Mouse (Mus musculus): ENCODE measurements around the gene Tcp11.
A peak's percentile ranks its signal among the peaks of the same experiment; 100 is the strongest.

Gene Tcp11

GRCm38 (mm10) chr17:28084395-28084905 lies 4.0 kb upstream of the Tcp11 start:
- no peak for DNase-seq (ENCODE audit: low spot score in 2 of 2)

- no peak for DNase-seq (ENCODE audit: low spot score in 2 of 2)
These were observed 2.4 kb upstream of the Tcp11 start for GRCm38 (mm10) chr17:28082863-28083262.

- no peak for DNase-seq (ENCODE audit: low spot score in 2 of 2)
These were observed 1.4 kb upstream of the Tcp11 start for GRCm38 (mm10) chr17:28081856-28082255.

DNA sequence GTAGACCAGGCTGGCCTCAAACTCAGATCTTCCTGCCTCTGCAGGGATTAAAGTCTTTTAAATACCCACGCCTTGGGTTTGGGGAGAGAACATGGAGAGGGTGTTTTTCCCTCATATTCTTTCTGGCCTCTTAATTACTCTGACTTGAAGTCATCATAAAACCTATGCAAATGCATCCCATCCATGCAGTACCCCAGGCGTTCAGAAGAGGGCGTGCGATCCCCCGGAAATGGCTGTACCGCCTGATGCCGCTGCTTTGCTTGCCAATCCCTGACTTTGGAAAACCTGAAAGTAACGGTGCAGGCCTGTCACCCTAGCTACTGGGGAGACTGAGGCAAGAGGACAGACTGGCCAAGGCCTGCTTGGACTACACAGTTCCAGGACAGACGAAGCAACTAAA lies 946 bp upstream of the Tcp11 start:
- peak; percentile 45 to 54 for DNase-seq (ENCODE audit: low spot score in 2 of 2)

DNA sequence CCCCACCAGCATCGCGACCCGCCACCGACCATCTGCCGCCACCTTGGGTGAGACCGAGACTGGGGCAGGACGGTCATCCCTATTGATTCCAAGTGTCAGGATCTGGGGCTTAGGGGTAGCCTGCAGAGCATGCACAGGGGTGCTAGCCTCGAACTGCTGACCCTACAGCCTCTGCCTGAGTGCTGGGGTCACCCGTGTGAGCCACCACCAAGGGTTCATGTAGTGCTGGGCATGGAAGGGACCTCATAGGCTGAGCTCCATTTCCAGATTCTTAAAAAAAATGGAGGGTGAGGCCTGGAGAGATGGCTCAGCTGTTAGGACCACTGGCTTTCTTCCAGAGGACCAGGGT lies 352 bp upstream of the Tcp11 start:
- no peak for DNase-seq (ENCODE audit: low spot score in 2 of 2)

GRCm38 (mm10) chr17:28079618-28080017 lies 821 bp downstream of the Tcp11 start:
- DNase-seq (ENCODE audit: low spot score in 2 of 2), result peak; percentile 92

GRCm38 (mm10) chr17:28078028-28078427 lies 2.4 kb downstream of the Tcp11 start:
- no peak for DNase-seq (ENCODE audit: low spot score in 2 of 2)

- no peak for DNase-seq (ENCODE audit: low spot score in 2 of 2)
These were observed 6.0 kb downstream of the Tcp11 start for GRCm38 (mm10) chr17:28074486-28074885.

GRCm38 (mm10) chr17:28072730-28073129 lies 7.7 kb downstream of the Tcp11 start:
- peak; percentile 44 to 58 for DNase-seq (ENCODE audit: low spot score in 2 of 2)

DNA sequence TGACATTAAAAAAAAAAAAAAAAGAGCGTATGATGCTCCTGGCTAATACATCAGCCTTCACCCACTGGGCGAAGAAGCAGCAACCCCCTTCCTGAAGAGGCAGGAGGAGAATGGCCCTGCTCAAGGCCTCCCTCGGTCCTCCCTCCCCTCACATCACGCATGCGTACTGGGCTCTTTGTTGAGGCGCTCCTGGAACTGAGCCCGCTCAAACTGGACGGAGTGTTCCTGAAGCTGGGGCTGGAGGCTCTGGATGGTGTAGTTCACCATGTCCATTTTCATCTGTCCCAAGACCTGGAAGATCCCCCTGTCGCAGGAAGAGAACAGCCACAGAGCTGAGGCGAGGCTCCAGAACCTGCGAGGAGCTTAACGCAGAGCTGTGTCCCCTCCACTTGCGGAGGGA lies 10.2 kb downstream of the Tcp11 start:
- no peak for DNase-seq (ENCODE audit: low spot score in 2 of 2)

DNA sequence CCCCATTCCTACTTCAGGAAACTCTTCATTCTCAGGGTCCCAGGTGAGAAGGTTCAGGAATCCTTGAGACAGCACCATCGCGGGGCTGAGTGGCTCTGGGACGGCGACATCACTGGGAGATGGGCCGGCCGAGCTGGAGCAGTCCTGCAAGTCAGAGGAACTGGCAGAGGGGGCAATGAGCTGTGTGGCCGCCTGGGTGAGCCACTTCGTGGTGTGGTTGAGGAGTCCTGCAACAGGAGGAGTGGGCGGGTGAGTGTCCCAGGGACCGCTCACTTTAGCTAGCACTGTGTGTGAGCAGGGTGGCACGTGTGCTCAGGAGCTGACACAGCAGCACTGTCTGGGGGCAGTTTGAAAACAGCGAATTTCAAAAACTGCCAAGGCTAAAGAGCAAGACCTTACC lies 11.0 kb downstream of the Tcp11 start:
- no peak for DNase-seq (ENCODE audit: low spot score in 2 of 2)

DNA sequence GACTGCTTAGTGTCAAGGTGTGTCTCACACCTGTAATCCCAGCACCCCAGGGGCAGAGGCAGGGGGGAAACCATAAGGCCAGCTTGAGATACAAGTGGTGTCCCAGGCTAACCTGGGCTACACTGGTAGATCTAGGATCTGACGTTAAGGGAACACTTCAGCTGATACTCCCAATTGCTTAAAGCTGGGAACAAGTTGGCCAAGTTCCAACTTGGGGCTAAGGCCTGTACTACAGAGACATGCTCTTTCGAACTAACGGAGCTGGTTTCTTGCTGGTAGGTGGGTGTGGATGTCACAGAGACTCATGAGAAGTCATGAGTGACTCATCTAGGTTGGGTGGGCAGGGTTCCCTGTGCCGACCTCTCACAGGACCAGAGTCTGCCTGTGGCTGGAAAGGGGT lies 13.1 kb downstream of the Tcp11 start:
- no peak for DNase-seq (ENCODE audit: low spot score in 2 of 2)

GRCm38 (mm10) chr17:28063163-28063562 lies 17.3 kb downstream of the Tcp11 start:
- no peak for DNase-seq (ENCODE audit: low spot score in 2 of 2)

DNA sequence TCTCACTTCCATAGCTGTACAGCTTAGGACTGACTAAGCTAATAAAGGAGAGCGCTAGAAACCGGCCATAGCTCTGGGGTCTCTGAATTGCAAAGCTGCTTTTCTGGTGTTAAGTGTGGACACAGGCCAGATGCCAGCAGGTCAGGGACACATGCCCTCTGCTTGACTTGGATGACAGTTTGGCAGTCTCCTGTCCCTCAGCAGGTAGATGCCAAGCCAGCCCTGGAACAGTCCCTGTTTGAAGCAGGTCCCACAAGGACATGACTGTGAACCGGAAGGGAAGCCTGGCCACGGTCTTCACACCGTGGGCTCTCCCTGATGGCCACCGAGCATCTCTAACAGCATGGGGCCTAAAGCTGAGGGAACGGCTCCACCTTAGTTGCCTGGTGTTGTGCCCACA lies 17.7 kb downstream of the Tcp11 start:
- DNase-seq (ENCODE audit: low spot score in 2 of 2), result no peak

- peak; percentile 39 to 52 for DNase-seq (ENCODE audit: low spot score in 2 of 2)
These were observed 19.0 kb downstream of the Tcp11 start for GRCm38 (mm10) chr17:28061472-28061871.

DNA sequence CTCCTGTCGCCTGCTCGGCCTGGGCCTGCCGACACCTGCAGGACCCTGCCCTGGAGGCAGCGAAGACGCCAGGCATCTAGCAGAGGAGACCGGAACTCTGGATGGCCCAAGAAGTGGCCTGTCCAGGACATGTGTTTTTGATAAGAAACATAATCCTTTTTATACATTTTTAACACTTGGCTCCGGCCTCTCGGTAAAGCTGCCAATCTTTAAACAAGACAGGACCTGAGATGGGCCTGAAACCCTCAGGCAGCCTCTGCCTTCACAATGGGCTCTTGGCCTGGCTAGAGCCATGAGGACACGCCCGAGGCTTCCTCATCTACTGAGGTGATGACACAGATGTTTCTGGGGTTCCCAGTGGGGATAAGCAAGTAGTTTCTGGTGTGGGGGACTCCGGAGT lies 19.8 kb downstream of the Tcp11 start:
- DNase-seq (ENCODE audit: low spot score in 2 of 2), result no peak

- no peak for DNase-seq (ENCODE audit: low spot score in 2 of 2)
These were observed 22.1 kb downstream of the Tcp11 start for GRCm38 (mm10) chr17:28058346-28058745.

GRCm38 (mm10) chr17:28052293-28052863 lies 28.1 kb downstream of the Tcp11 start:
- DNase-seq (ENCODE audit: low spot score in 2 of 2), result no peak

DNA sequence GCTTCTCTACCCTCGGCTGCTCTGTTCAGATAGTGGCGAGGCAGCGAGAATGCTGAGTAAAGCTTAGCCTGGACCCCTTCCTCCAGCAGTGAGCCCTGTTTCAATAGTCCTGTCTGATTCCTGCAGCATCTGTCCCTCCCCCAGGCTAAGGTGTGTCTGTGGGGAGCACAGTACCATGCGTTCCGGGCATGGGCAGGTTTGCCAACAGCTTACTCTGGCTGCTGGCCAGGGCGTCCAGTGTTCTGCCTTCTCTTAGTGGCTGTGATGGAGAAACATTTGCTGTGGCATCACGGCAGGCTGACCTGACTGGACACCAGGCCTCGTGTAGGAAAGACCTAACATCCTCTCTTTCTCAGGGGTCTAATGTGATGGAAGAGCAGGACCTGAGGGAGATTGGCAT lies 30.2 kb downstream of the Tcp11 start:
- no peak for DNase-seq (ENCODE audit: low spot score in 2 of 2)

DNA sequence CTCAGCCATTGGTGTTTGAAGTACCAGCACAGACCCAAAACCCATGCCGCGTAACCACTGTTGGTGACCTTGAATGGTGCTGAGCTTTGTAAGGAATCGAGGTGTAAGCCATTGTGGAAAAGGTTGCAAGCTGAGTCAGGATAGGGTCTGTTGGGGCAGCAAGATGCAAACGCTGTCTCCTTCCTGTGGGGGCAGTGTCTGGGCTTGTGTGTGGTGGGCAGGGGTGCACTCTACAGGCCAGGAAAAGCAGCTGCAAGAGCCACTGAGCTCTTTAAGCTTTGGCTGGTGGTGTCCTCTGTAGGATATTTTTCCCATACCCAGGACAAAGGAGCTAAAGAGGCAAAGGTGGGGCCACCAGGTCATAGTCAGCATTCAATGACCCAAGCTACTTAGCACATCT lies 32.0 kb downstream of the Tcp11 start:
- DNase-seq (ENCODE audit: low spot score in 2 of 2), result no peak

GRCm38 (mm10) chr17:28047520-28047919 lies 32.9 kb downstream of the Tcp11 start:
- DNase-seq (ENCODE audit: low spot score in 2 of 2), result no peak

GRCm38 (mm10) chr17:28047017-28047416 lies 33.4 kb downstream of the Tcp11 start:
- DNase-seq (ENCODE audit: low spot score in 2 of 2), result no peak

GRCm38 (mm10) chr17:28042299-28042771 lies 38.1 kb downstream of the Tcp11 start:
- peak; percentile 55 to 58 for DNase-seq (ENCODE audit: low spot score in 2 of 2)

DNA sequence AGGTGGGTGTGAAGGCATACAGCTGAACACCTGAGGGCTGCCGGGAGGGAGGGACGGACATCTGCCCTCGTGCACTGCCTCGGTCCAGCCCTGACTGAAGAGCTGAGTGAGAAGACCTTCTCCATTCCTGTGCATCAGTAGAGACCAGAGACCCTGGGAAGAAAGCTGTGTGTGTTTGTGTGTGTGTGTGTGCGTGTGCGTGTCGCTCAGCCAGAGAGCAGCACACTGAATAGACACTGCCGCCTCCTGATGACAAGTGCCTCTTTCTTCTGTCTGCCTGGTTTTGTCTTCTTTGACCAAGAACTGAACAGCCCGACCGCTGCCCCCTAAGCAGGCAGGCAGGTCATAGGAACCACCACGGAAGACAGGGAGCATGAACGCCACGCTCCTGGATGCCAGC lies 39.1 kb downstream of the Tcp11 start:
- no peak for DNase-seq (ENCODE audit: low spot score in 2 of 2)

Data from right cerebral cortex, adult 2 months (tissue).